Mouse (Mus musculus): ENCODE results near the gene Apaf1. TPM values are rescaled to one million over a fixed set of nuclear protein-coding genes. Genes with fewer than 3 reads are reported as not detected.

Gene Apaf1
- polyA plus RNA-seq, 1 experiment from 2014 or later = 29.1 TPM

GRCm38 (mm10) chr10:91029002-91029539 lies 53.5 kb downstream of the Apaf1 start:
- H3K4me1 ChIP-seq (ENCODE audit: control insufficient read depth, insufficient read depth, low read length) = no peaks in the 10 kb centered on the region
- ATAC-seq (ENCODE audit: insufficient number of reproducible peaks, low FRiP score, low TSS enrichment, low read depth) (no peak), DNase-seq (ENCODE audit: low spot score) (no peak)
- H3K4me3 ChIP-seq (ENCODE audit: low read depth, low read length) = no peak overlapping the region
- no peaks in the 10 kb centered on the region for H3K9me3 ChIP-seq (ENCODE audit: control insufficient read depth, low read length)
- H3K27me3 ChIP-seq (ENCODE audit: control insufficient read depth, insufficient read depth, low read length) = no peaks in the 10 kb centered on the region
- H3K9ac ChIP-seq (ENCODE audit: low read length) = no peak overlapping the region
- no peaks in the 10 kb centered on the region for H3K36me3 ChIP-seq (ENCODE audit: control insufficient read depth, insufficient read depth, low read length)
- no peak overlapping the region for H3K4me2 ChIP-seq (ENCODE audit: low read depth, severe bottlenecking)
- H3K27ac ChIP-seq (replicated peaks; ENCODE audit: low read depth, low read length) = no peak overlapping the region

- no peak for DNase-seq (ENCODE audit: low spot score)
- no peak for ATAC-seq (ENCODE audit: insufficient number of reproducible peaks, low FRiP score, low TSS enrichment, low read depth)
- Histone ChIP-seq H3K27ac (replicated peaks; ENCODE audit: low read depth, low read length) (no peak overlapping the region), H3K4me1 (ENCODE audit: control insufficient read depth, insufficient read depth, low read length) (no peaks in the 10 kb centered on the region), H3K9me3 (ENCODE audit: control insufficient read depth, low read length) (no peaks in the 10 kb centered on the region), H3K4me3 (ENCODE audit: low read depth, low read length) (no peak overlapping the region), H3K4me2 (ENCODE audit: low read depth, severe bottlenecking) (no peak overlapping the region), H3K9ac (ENCODE audit: low read length) (no peak overlapping the region), H3K36me3 (ENCODE audit: control insufficient read depth, insufficient read depth, low read length) (no peaks in the 10 kb centered on the region), H3K27me3 (ENCODE audit: control insufficient read depth, insufficient read depth, low read length) (no peaks in the 10 kb centered on the region)
- WGBS = 86% methylated on average over 5 of the region's 5 CpGs
Measured at GRCm38 (mm10) chr10:91027964-91028363, 54.6 kb downstream of the Apaf1 start.

GRCm38 (mm10) chr10:91027468-91027867 lies 55.1 kb downstream of the Apaf1 start:
- Histone ChIP-seq H3K9me3 (ENCODE audit: control insufficient read depth, low read length) (no peaks in the 10 kb centered on the region), H3K9ac (ENCODE audit: low read length) (no peak overlapping the region), H3K36me3 (ENCODE audit: control insufficient read depth, insufficient read depth, low read length) (no peaks in the 10 kb centered on the region), H3K27ac (replicated peaks; ENCODE audit: low read depth, low read length) (no peak overlapping the region), H3K27me3 (ENCODE audit: control insufficient read depth, insufficient read depth, low read length) (no peaks in the 10 kb centered on the region), H3K4me2 (ENCODE audit: low read depth, severe bottlenecking) (no peak overlapping the region), H3K4me1 (ENCODE audit: control insufficient read depth, insufficient read depth, low read length) (no peaks in the 10 kb centered on the region), H3K4me3 (ENCODE audit: low read depth, low read length) (no peak overlapping the region)
- no peak for ATAC-seq (ENCODE audit: insufficient number of reproducible peaks, low FRiP score, low TSS enrichment, low read depth)
- 95% methylated on average over 4 of the region's 4 CpGs for WGBS
- no peak for DNase-seq (ENCODE audit: low spot score)

- Histone ChIP-seq H3K27ac (replicated peaks; ENCODE audit: low read depth, low read length) (no peak overlapping the region), H3K9ac (ENCODE audit: low read length) (no peak overlapping the region)
Measured at GRCm38 (mm10) chr10:91005858-91006538, 76.6 kb downstream of the Apaf1 start.

GRCm38 (mm10) chr10:91001421-91001820 lies 81.1 kb downstream of the Apaf1 start:
- Histone ChIP-seq H3K4me2 (ENCODE audit: low read depth, severe bottlenecking) (no peak overlapping the region), H3K4me3 (ENCODE audit: low read depth, low read length) (no peak overlapping the region), H3K36me3 (ENCODE audit: control insufficient read depth, insufficient read depth, low read length) (no peaks in the 10 kb centered on the region), H3K9ac (ENCODE audit: low read length) (no peak overlapping the region), H3K4me1 (ENCODE audit: control insufficient read depth, insufficient read depth, low read length) (no peaks in the 10 kb centered on the region), H3K9me3 (ENCODE audit: control insufficient read depth, low read length) (no peaks in the 10 kb centered on the region), H3K27ac (replicated peaks; ENCODE audit: low read depth, low read length) (no peak overlapping the region), H3K27me3 (ENCODE audit: control insufficient read depth, insufficient read depth, low read length) (no peaks in the 10 kb centered on the region)
- WGBS = 90% methylated on average over 13 of the region's 13 CpGs
- ATAC-seq (ENCODE audit: insufficient number of reproducible peaks, low FRiP score, low TSS enrichment, low read depth) = no peak
- DNase-seq (ENCODE audit: low spot score) = no peak

More at GRCm38 (mm10) chr10:91005858-91006538, 76.6 kb downstream of the Apaf1 start:
- no peaks in the 10 kb centered on the region for H3K27me3 ChIP-seq (ENCODE audit: control insufficient read depth, insufficient read depth, low read length)
- H3K36me3 ChIP-seq (ENCODE audit: control insufficient read depth, insufficient read depth, low read length) = 0 out of 2 replicates have a peak, but pooled peaks cover 4% of the 10 kb centered on the region
- no peak overlapping the region for H3K4me2 ChIP-seq (ENCODE audit: low read depth, severe bottlenecking)
- no peaks in the 10 kb centered on the region for H3K9me3 ChIP-seq (ENCODE audit: control insufficient read depth, low read length)
- H3K4me1 ChIP-seq (ENCODE audit: control insufficient read depth, insufficient read depth, low read length) = no peaks in the 10 kb centered on the region
- WGBS = 88% methylated on average over 12 of the region's 12 CpGs
- no peak overlapping the region for H3K4me3 ChIP-seq (ENCODE audit: low read depth, low read length)
- ATAC-seq (ENCODE audit: insufficient number of reproducible peaks, low FRiP score, low TSS enrichment, low read depth) (no peak), DNase-seq (ENCODE audit: low spot score) (no peak)

GRCm38 (mm10) chr10:90999899-91000298 lies 82.7 kb downstream of the Apaf1 start:
- ATAC-seq (ENCODE audit: insufficient number of reproducible peaks, low FRiP score, low TSS enrichment, low read depth) (no peak), DNase-seq (ENCODE audit: low spot score) (no peak)
- Histone ChIP-seq H3K4me3 (ENCODE audit: low read depth, low read length) (no peak overlapping the region), H3K36me3 (ENCODE audit: control insufficient read depth, insufficient read depth, low read length) (0 out of 2 replicates have a peak, but pooled peaks cover 2% of the 10 kb centered on the region), H3K4me2 (ENCODE audit: low read depth, severe bottlenecking) (no peak overlapping the region), H3K9ac (ENCODE audit: low read length) (no peak overlapping the region), H3K27me3 (ENCODE audit: control insufficient read depth, insufficient read depth, low read length) (no peaks in the 10 kb centered on the region), H3K9me3 (ENCODE audit: control insufficient read depth, low read length) (no peaks in the 10 kb centered on the region), H3K27ac (replicated peaks; ENCODE audit: low read depth, low read length) (no peak overlapping the region), H3K4me1 (ENCODE audit: control insufficient read depth, insufficient read depth, low read length) (no peaks in the 10 kb centered on the region)
- 93% methylated on average over 5 of the region's 5 CpGs for WGBS

- ATAC-seq (ENCODE audit: insufficient number of reproducible peaks, low FRiP score, low TSS enrichment, low read depth) (no peak), DNase-seq (ENCODE audit: low spot score) (no peak)
- Histone ChIP-seq H3K4me3 (ENCODE audit: low read depth, low read length) (no peak overlapping the region), H3K9ac (ENCODE audit: low read length) (no peak overlapping the region), H3K27me3 (ENCODE audit: control insufficient read depth, insufficient read depth, low read length) (no peaks in the 10 kb centered on the region), H3K4me2 (ENCODE audit: low read depth, severe bottlenecking) (no peak overlapping the region), H3K9me3 (ENCODE audit: control insufficient read depth, low read length) (no peaks in the 10 kb centered on the region), H3K36me3 (ENCODE audit: control insufficient read depth, insufficient read depth, low read length) (0 out of 2 replicates have a peak, but pooled peaks cover 2% of the 10 kb centered on the region), H3K27ac (replicated peaks; ENCODE audit: low read depth, low read length) (no peak overlapping the region), H3K4me1 (ENCODE audit: control insufficient read depth, insufficient read depth, low read length) (no peaks in the 10 kb centered on the region)
- WGBS = 75% methylated on average over 5 of the region's 5 CpGs
Measured at GRCm38 (mm10) chr10:90993869-90994268, 88.7 kb downstream of the Apaf1 start.

GRCm38 (mm10) chr10:90992237-90992636 lies 90.3 kb downstream of the Apaf1 start:
- 0 out of 2 replicates have a peak, but pooled peaks cover 4% of the 10 kb centered on the region for H3K36me3 ChIP-seq (ENCODE audit: control insufficient read depth, insufficient read depth, low read length)
- no peaks in the 10 kb centered on the region for H3K27me3 ChIP-seq (ENCODE audit: control insufficient read depth, insufficient read depth, low read length)
- no peaks in the 10 kb centered on the region for H3K4me1 ChIP-seq (ENCODE audit: control insufficient read depth, insufficient read depth, low read length)
- no peak overlapping the region for H3K27ac ChIP-seq (replicated peaks; ENCODE audit: low read depth, low read length)
- no peak overlapping the region for H3K4me3 ChIP-seq (ENCODE audit: low read depth, low read length)
- no peak for DNase-seq (ENCODE audit: low spot score)
- 91% methylated on average over 6 of the region's 6 CpGs for WGBS
- no peaks in the 10 kb centered on the region for H3K9me3 ChIP-seq (ENCODE audit: control insufficient read depth, low read length)
- H3K4me2 ChIP-seq (ENCODE audit: low read depth, severe bottlenecking) = no peak overlapping the region
- no peak overlapping the region for H3K9ac ChIP-seq (ENCODE audit: low read length)
- no peak for ATAC-seq (ENCODE audit: insufficient number of reproducible peaks, low FRiP score, low TSS enrichment, low read depth)

All from limb, embryonic 11.5 days (tissue).